Mouse (Mus musculus): ENCODE measurements around the gene Phospho1. TPM values are rescaled to one million over a fixed set of nuclear protein-coding genes. Genes with fewer than 3 reads are reported as not detected.

Gene Phospho1
- total and polyA plus RNA-seq, 2 experiments: 1.6 to 31.8 TPM

DNA sequence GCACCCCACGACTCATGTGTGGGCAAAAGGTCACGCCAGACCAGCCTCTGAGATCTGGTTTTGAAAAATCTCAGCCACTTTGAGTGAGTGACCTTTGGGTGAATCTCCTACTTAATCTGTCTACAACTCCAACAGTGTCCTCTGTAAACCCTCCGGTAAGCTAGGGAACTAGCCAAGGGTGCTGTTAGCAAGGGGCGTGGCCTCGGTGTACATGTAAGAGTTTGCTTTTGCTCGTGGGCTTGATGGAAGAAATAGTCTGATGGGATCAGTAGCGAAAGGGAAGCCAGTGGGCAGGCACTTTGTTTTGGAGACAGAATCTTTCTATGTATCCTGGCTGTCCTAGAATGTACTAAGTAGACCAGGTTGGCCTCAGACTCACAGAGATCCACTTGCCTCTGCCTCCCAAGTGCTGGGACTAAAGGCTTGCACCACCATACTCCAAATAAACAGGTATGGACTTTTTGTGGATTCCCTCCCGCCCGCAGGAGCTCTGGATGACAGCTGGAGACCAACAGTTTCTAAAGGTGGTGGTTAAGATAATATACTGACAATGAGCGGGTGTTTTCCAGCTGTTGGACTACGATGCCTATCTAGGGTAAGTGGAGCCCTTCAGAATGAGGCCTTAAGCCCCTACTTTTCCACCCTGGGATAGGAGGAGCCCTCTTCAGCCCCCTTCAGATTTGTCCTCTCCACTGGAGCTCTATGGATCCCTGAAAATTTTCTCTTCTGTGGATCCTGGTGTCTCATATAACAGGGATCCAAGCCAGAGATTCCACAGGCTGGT lies 4.1 kb downstream of the Phospho1 start:
- DNase-seq (ENCODE audit: extremely low read depth, low read depth, low spot score): no peak
- Histone ChIP-seq H3K36me3 (ENCODE audit: control insufficient read depth, insufficient read depth, low read length) (no peaks in the 10 kb centered on the region), H3K4me1 (ENCODE audit: control insufficient read depth, insufficient read depth, low read length) (peaks cover 13% of the 10 kb centered on the region), H3K79me2 (ENCODE audit: control insufficient read depth, insufficient read depth, low read length) (no peaks in the 10 kb centered on the region), H3K27me3 (ENCODE audit: control insufficient read depth, insufficient read depth, low read length) (peaks cover 5% of the 10 kb centered on the region; the same call in 1 of the 2 replicates), H3K9ac (ENCODE audit: low read depth, low read length) (no peak overlapping the region), H3K27ac (replicated peaks; ENCODE audit: insufficient read depth, low read depth, low read length) (no peak overlapping the region), H3K4me3 (ENCODE audit: insufficient read depth, low read depth, low read length) (no peak overlapping the region)
- 82% methylated on average over 11 of the region's 11 CpGs for WGBS
- no peak for TF ChIP-seq CTCF (IDR thresholded peaks at IDR 0.05; ENCODE audit: low read depth, low read length)
- no peak for TF ChIP-seq POLR2A (IDR thresholded peaks at IDR 0.05; ENCODE audit: extremely low read depth, insufficient read depth, low read length)

DNA sequence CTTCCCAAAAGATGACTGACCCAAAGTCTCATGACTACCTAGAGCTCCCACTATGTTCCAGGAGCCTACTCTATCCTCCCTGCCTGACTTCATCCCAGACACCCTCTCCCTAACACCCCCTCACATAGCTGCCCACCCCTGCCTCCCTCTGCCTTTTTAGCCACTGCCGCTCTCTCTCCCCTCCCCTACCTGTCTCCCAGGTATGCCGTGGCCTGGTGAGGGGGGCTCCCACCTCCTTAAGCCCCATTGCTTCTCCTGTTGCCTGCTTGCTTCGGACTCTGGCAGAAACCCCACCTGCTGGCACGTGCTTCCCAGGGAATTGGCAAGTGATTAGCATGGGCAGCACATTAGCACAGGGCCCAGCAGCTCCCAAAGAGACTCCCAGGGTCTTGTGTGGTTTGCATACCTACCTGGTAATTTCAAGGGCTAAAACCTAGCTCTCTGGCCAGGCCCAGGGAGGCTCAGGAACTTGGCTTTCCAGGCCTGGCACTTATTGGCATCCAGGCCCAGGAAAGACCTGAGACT lies 5.3 kb downstream of the Phospho1 start:
- 81% methylated on average over 4 of the region's 4 CpGs for WGBS
- no peak overlapping the region for H3K4me3 ChIP-seq (ENCODE audit: insufficient read depth, low read depth, low read length)
- peaks cover 5% of the 10 kb centered on the region; the same call in 1 of the 2 replicates for H3K27me3 ChIP-seq (ENCODE audit: control insufficient read depth, insufficient read depth, low read length)

DNA sequence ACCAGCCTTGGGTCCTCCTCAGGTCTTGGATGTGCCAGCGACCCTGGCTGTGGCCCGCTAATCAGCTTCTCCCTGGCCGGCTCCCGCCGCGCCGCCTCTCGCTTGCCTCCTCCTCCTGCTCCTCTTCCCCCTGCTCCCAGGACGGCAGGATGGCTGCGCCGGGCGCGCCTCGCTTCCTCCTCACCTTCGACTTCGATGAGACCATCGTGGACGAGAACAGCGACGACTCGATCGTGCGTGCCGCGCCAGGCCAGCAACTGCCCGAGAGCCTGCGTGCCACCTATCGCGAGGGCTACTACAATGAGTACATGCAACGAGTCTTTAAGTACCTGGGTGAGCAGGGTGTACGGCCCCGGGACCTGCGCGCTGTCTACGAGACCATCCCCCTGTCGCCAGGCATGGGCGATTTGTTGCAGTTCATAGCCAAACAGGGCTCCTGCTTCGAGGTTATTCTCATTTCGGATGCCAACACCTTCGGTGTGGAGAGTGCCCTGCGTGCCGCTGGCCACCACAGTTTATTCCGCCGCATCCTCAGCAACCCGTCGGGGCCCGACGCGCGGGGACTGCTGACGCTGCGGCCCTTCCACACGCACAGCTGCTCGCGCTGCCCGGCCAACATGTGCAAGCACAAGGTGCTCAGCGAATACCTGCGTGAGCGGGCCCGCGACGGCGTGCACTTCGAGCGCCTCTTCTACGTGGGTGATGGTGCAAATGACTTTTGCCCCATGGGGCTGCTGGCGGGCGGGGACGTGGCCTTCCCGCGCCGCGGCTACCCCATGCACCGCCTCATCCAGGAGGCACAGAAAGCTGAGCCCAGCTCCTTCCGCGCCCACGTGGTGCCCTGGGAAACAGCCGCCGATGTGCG lies 6.3 kb downstream of the Phospho1 start:
- Histone ChIP-seq H3K79me2 (ENCODE audit: control insufficient read depth, insufficient read depth, low read length) (no peaks in the 10 kb centered on the region), H3K36me3 (ENCODE audit: control insufficient read depth, insufficient read depth, low read length) (no peaks in the 10 kb centered on the region), H3K9ac (ENCODE audit: low read depth, low read length) (no peak overlapping the region), H3K4me3 (ENCODE audit: insufficient read depth, low read depth, low read length) (peak overlapping the region; percentile 3; the same call in 1 of the 2 replicates), H3K27me3 (ENCODE audit: control insufficient read depth, insufficient read depth, low read length) (peaks cover 5% of the 10 kb centered on the region; the same call in 1 of the 2 replicates), H3K4me1 (ENCODE audit: control insufficient read depth, insufficient read depth, low read length) (peaks cover 7% of the 10 kb centered on the region; the same call in 1 of the 2 replicates), H3K27ac (replicated peaks; ENCODE audit: insufficient read depth, low read depth, low read length) (no peak overlapping the region)
- 38% methylated on average over 80 of the region's 80 CpGs for WGBS
- no peak for TF ChIP-seq POLR2A (IDR thresholded peaks at IDR 0.05; ENCODE audit: extremely low read depth, insufficient read depth, low read length)
- TF ChIP-seq CTCF (IDR thresholded peaks at IDR 0.05; ENCODE audit: low read depth, low read length): no peak
- DNase-seq (ENCODE audit: extremely low read depth, low read depth, low spot score): no peak

More for the DNA sequence above, 5.3 kb downstream of the Phospho1 start:
- Histone ChIP-seq H3K9ac (ENCODE audit: low read depth, low read length) (no peak overlapping the region), H3K4me1 (ENCODE audit: control insufficient read depth, insufficient read depth, low read length) (peaks cover 8% of the 10 kb centered on the region), H3K36me3 (ENCODE audit: control insufficient read depth, insufficient read depth, low read length) (no peaks in the 10 kb centered on the region), H3K27ac (replicated peaks; ENCODE audit: insufficient read depth, low read depth, low read length) (no peak overlapping the region), H3K79me2 (ENCODE audit: control insufficient read depth, insufficient read depth, low read length) (no peaks in the 10 kb centered on the region)
- no peak for DNase-seq (ENCODE audit: extremely low read depth, low read depth, low spot score)
- TF ChIP-seq POLR2A (IDR thresholded peaks at IDR 0.05; ENCODE audit: extremely low read depth, insufficient read depth, low read length) (no peak), CTCF (IDR thresholded peaks at IDR 0.05; ENCODE audit: low read depth, low read length) (no peak)

DNA sequence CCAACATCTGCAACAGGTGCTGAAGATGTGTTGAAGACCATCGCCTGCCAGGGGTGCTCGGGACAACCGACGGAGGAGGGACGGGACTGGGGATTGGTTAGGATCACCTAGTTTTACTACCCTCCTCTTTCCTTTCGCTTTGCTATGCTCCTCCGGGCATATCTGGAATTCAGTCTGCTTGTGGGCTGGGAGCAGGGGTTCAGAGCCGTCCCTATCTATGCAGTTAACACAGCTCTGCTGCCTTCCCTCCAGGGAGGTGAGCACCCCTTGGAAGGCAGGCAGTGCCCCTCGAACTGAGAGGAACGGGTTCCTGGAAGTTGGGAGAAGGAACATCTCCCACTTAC lies 6.9 kb downstream of the Phospho1 start:
- Histone ChIP-seq H3K4me1 (ENCODE audit: control insufficient read depth, insufficient read depth, low read length) (peaks cover 10% of the 10 kb centered on the region; the same call in 1 of the 2 replicates), H3K27me3 (ENCODE audit: control insufficient read depth, insufficient read depth, low read length) (peaks cover 5% of the 10 kb centered on the region; the same call in 1 of the 2 replicates), H3K27ac (replicated peaks; ENCODE audit: insufficient read depth, low read depth, low read length) (no peak overlapping the region), H3K9ac (ENCODE audit: low read depth, low read length) (no peak overlapping the region), H3K79me2 (ENCODE audit: control insufficient read depth, insufficient read depth, low read length) (no peaks in the 10 kb centered on the region), H3K4me3 (ENCODE audit: insufficient read depth, low read depth, low read length) (peak overlapping the region; percentile 3; the same call in 1 of the 2 replicates), H3K36me3 (ENCODE audit: control insufficient read depth, insufficient read depth, low read length) (no peaks in the 10 kb centered on the region)
- DNase-seq (ENCODE audit: extremely low read depth, low read depth, low spot score): no peak
- 36% methylated on average over 10 of the region's 10 CpGs for WGBS
- TF ChIP-seq POLR2A (IDR thresholded peaks at IDR 0.05; ENCODE audit: extremely low read depth, insufficient read depth, low read length): no peak
- TF ChIP-seq CTCF (IDR thresholded peaks at IDR 0.05; ENCODE audit: low read depth, low read length): no peak

DNA sequence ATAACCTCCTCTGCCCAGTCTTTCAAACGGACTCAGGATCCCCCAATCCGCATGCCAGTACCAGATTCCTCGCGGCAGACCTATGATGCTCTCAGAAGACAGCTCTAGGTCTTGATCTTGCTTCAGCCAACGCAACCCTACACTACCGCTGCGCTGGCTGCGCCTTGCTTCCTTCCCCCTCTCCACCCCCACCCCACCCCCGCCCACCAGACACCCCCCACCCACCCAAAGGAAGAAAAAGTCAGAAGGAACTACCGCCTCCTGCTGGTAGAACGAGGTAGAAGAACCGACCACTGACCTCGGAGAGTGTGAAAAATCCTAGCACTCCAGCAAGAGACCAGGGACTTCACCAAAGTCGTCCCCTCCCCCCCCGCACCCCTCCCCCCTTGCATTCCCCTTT lies 7.3 kb downstream of the Phospho1 start:
- no peaks in the 10 kb centered on the region for H3K79me2 ChIP-seq (ENCODE audit: control insufficient read depth, insufficient read depth, low read length)
- no peak overlapping the region for H3K9ac ChIP-seq (ENCODE audit: low read depth, low read length)
- no peaks in the 10 kb centered on the region for H3K36me3 ChIP-seq (ENCODE audit: control insufficient read depth, insufficient read depth, low read length)
- H3K27ac ChIP-seq (replicated peaks; ENCODE audit: insufficient read depth, low read depth, low read length): no peak overlapping the region
- peaks cover 5% of the 10 kb centered on the region; the same call in 1 of the 2 replicates for H3K27me3 ChIP-seq (ENCODE audit: control insufficient read depth, insufficient read depth, low read length)
- H3K4me3 ChIP-seq (ENCODE audit: insufficient read depth, low read depth, low read length): no peak overlapping the region
- TF ChIP-seq CTCF (IDR thresholded peaks at IDR 0.05; ENCODE audit: low read depth, low read length): peak; percentile 8; the same call in 1 of the 2 replicates
- TF ChIP-seq POLR2A (IDR thresholded peaks at IDR 0.05; ENCODE audit: extremely low read depth, insufficient read depth, low read length): no peak
- 33% methylated on average over 15 of the region's 15 CpGs for WGBS
- no peak for DNase-seq (ENCODE audit: extremely low read depth, low read depth, low spot score)
- peaks cover 10% of the 10 kb centered on the region; the same call in 1 of the 2 replicates for H3K4me1 ChIP-seq (ENCODE audit: control insufficient read depth, insufficient read depth, low read length)

Measured in liver, adult 2 months (tissue).